Mouse (Mus musculus): ENCODE data around the gene Ephb1. TPM values are rescaled to one million over a fixed set of nuclear protein-coding genes. Genes with fewer than 3 reads are reported as not detected.

The Ephb1 gene
- polyA plus RNA-seq, 1 experiment from 2014 or later: 0.17 TPM

DNA sequence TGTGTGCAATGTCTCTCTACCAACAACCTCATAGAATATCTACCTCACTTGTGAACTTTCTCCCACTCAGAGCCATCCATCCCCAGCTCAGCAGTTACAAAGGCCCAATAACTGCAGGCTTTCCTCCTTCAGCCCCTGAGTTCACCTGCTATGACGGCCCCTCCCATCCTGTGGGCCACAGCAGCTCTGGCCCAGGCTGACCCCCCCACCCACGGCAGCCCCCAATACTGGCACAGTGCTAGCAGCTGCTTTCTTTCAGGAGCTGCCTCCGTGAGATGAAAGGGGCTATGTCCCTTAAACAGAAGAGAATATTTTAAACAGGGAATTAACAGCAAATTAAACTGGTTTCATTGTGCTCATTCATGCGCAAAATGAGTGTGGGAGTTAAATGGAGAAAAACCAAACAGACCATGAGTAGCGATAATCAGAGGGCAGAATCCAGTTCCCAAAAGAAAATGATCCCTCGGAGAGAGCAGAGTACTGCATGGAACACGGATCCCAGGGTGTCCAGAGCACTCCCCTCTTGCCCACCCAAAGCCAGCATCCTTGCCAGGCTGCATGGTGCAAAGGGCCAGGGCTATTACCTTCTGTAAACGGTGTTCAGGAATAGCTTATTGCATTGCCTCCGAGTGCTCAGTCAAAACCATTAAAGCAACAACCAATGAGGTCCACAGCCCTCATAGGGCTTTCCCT, 105.2 kb downstream of the Ephb1 start:
- DNase-seq (ENCODE audit: low spot score): no peak

DNA sequence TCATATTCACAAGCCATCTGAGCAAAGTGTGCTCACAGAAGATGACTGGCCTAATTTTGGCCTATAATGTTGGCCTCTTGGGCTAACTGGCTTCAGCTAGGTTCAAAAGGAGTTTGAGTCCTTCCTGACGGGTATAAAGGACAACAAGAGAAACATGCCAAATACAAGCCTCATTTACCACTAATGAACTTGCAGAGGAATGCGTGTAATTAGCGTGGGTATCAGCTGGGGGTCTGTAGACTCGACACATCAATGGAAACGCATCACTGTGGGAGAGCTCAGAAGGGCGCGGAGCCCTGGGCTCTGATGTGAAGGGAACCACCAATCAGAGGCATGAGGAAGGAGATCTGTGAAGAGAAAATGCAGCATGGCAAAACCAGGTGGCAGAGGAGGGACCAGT, 108.9 kb downstream of the Ephb1 start:
- no peak for DNase-seq (ENCODE audit: low spot score)

DNA sequence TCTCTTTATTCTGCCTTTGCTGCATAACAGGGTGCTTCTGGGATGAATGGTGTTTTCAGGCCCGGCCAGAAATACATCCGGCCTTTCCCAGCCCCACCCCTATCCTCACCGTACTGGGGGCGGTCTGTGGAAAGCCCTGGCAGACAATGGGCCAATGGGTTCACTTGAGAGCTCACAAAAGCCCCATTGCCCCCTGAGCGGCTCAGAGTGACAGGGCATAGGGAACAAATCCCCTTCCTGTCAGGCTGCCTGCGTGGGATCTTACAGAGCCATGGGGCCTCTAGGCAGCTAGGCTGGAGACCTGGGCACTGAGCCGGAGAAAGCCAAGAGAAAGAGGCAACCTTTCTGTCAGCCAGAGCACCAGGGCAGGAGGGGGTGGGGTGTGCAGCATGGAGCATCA, 111.2 kb downstream of the Ephb1 start:
- DNase-seq (ENCODE audit: low spot score): no peak

DNA sequence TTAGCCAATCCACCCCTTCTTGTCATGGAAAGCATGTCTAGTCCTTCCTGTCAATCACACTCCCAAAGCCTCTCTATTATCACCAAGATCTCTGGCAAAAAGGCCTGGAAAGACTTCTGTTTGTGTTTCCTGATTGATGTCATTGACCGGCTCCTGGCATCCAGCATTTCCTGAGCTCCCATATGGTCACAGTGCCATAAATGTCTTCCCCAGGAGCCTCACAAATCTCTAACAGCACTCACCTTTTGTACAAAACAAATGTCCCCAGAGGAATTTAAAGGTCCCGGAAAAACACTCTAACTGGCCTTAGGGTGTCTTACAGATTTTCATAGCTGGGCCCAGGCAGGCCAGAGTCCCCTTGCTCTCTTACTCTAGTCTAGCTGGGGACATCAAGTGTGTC, 112.9 kb downstream of the Ephb1 start:
- DNase-seq (ENCODE audit: low spot score): no peak

DNA sequence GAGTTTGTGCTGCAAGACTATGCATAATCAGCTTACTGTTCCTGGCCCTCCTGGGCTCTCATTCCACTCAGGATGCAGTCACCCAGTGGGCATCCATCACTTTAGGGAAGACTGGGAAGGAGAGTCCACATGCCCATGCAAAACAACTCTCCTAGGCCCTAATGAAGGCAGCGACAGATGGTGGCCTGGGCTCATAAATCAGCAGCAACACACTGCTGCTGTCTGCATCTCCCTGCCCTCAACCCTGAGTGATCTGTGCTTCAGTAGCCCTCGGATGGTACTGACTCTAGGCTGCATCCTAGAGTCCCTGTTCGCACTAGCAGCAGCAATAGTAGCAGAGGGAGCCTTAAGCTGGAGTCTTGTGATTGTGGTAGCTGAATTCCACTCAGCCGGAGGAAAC, 114.3 kb downstream of the Ephb1 start:
- no peak for DNase-seq (ENCODE audit: low spot score)

DNA sequence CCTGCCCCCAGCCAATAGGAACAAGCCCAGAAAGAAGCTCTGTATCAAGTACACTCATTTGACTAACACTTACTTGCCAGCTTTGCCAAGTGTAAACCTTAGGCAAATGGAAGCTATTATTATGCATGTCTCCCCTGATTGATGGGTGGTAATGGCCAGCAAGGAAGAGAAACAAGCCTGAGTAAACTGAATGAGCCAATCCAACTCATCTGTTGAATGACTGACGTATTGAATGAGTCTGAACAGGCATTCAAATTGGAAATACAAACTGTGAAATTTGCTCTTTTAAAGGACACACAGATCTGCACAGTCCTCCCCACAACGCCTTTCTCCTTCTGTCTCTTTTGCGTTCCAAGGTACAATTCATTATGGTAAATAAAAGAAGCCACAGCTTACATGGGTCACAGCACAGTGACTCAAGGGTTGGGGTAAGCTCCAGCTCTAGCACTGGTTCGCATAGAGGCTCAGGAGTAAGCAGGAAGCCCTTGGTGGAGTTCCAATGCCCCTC, 119.0 kb downstream of the Ephb1 start:
- DNase-seq (ENCODE audit: low spot score): no peak

DNA sequence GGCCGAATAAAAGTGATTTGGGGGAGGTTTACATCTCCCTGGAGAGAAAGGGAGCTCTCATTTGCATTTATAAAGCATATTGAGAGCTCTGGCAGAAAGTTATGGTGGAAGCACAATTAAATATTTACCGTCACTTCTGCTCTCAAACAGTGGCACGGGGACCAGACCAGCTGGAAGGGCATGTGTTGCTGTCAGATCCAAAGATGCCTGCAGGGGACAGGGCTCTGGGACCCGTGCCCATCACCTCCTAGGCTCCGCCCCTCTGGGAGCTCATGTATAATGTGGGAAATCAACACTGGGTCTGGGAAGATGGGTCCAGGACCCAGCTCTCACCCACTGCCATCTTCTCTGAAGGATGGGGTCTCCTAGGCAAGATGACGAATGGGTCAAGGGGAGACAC, 123.2 kb downstream of the Ephb1 start:
- no peak for DNase-seq (ENCODE audit: low spot score)

DNA sequence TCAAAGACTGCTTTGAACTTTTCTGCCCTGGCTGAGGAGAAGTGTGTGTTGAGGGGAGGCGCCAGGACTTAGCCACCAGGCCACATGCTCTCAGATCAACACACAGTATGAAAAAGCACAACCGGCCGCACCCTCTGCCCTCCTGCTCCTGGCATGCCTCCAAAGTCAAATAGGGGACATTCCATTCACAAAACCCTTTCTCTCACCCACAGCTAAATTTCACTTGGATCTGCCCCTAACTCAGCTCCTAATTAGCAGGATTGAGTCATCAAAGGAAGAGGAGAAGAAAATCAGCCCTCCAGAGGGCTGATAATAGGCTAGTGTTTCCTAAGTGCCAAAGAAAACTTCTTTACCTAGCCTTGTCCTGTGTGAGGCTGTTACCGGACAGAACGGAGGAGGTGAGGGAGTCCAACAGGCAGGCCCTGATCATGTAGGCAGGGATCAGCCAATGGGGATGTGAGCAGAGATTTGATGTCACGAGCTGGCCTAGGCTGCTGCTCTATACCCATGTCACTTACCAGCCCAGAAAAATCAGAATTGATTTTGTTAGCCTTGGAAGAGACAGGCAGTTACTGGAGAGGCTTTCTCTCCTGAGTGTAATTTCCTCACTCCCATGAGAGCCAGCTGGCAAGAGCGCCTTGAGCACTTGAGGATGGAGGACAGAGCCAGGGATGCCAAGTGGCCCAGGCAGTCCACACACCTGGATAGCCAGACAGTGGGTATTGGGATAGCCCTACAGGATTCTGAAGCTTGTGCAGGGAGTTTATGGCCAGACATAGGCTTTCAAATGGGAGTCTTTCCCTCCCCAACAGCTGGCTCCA, 137.5 kb downstream of the Ephb1 start:
- no peak for DNase-seq (ENCODE audit: low spot score)

DNA sequence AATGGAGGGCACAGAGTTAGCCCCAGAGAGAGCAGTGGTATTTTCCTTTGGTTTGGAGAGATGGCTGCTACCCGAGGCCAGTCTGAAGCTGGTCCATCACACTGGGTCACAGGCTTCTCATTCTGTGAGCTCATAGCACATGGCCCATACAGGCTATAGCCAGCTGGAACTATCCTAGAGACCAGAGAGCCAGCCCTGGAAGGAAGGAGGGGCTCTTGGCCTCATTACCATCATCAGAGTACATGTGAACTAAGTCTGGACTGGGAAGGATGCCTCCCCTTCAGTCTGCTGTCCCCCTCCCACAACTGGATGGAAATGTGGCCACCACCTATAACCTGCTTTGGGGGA, 142.5 kb downstream of the Ephb1 start:
- no peak for DNase-seq (ENCODE audit: low spot score)

DNA sequence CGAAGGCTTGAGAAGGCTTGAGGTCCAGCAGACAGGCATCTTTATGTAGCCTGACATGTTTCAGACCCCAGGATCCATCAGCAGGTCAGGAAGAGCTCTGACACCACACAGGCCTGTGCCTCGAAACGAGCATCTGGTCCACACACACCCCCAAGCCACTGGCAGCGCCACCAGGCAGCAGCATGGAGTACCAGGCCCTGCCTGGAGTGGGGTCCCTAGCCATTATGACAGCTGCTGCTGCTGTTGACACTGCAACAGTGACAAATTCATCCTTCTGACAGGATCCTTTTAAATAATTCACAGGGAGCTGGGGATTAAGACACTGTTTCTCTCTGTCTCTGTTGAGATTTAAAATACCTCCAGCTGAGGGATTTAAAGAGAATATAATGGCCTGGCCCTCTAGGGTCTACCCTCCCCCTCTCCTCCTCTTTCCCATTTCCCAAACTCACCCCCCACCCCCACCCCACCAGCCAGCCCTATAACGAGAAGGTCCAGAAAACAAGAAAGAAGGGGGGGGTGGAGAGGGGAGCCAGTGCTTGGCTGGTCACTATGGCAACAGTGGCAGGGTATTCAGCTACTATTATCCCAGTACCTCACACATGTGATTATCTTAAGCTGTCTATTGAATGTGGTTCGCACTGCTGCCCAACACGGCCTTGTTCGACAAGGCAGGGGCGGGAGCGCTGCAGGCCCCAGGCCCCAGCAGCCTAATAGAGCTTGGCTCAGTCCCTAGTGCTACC, 143.0 kb downstream of the Ephb1 start:
- DNase-seq (ENCODE audit: low spot score): no peak

DNA sequence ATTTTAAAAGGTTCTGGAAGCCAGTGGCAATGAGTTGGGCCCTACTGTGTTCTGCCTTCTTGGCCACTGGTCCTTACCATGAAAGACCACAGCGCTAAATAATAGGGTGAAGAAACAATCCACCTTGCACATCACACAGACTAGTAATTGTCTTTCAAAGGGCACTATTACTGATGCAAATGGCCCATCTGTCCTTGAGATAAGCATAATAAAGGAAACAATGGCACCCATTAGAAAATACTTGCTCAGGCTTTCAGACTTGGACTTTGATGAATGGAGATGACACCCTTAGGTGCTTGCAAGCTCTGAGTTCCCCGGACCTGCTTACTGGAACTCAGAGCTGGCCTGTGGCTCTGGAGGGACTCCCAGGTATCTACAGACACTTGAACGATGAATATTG, 149.0 kb downstream of the Ephb1 start:
- no peak for DNase-seq (ENCODE audit: low spot score)

DNA sequence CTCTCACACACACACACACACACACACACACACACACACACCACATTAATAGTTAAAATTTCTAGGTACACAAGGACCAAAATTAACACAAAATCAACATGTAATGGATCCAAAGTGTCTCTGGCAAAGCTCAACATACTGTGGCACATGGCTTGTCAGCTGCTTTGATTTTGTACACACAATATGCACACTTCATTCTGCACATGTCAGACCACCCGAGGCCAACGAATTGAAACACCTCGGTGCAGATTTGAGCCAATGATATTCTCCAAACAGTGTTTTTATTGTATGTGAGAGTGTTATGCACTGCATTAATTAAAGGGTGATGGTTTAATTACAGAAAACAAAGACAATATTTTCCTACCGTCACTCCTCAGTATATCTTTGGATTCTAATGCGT, 152.6 kb downstream of the Ephb1 start:
- DNase-seq (ENCODE audit: low spot score): no peak

DNA sequence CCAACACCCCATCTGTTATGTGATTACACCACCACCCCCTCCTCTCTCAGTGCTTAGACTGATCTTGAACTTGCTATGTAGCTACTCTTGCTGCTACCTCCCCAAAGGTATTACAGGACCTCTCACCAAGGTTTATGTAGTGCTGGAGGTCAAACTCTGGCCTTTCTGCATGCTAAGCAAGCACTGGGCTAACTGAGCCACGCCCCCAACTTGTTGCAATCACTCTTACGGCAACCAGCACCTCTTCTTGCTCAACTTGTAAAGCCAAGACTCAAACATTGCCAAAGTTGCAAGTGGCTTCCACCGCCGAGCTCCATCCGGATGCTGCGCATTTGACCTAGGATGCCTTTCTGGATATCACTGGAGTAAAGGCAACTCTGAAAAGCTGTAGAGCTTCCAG, 157.6 kb downstream of the Ephb1 start:
- no peak for DNase-seq (ENCODE audit: low spot score)

DNA sequence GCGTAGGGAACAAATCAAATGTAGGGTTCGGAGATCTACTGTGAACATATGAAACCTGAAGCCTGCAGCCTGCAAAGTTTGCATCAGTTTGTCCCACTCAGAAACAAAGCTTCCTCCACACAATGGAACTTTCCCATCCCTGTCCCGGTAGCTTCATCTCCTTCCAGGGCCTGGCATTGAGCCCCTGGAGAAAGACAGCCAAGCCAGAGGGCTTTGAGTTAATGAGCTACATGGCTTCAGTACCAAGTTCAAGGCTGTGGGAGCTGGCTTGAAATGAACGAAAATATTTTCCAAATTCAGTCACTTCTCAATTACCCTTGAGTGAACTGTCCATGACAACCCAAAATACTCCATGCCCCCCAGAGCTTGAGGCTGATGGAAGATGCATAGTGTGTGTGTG, 160.4 kb downstream of the Ephb1 start:
- no peak for DNase-seq (ENCODE audit: low spot score)

DNA sequence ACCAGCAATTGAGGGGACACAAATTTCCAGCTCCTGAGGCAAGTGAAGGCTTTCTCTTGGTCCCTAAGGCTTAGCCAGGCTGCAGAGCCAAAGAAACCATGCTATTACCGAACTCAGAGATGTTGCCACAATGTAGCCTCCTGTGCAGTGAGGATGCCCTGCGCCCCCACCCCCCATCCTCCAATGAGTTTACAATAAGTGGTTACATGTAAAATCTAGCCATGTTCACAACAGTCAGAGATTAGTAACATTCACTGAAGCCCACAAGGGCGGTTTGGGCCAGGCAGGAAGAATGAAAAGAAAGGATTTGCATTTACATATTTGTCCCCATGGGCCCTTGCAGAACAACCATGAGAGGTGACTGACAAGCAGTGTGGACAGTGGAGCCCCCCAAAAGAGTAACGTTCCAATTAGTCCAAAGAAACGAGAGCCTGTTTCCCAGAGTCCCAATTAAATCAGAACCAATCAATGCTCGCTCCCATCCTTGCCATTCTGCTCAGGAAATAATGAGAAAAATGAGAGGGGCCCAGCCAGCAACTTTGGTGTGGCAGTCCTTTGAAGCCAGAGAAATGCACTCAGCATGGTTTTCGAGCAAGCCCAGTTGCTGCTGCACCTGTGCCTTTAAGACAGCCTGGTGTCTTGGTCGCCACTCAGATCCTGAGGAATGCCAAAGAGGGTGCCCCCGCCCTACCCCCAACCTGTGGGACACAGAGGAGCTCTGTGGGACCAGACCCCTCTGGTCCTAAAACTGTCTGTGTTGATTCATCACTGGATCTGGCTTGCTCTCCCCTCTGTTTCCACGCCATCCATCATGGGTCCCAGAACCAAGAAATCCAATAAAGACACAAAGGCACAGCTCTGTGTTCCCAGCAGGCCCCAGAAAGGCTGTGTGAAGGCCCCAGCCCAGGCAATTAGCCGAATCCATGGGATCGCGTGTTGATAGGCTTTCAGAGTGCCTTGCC, 161.5 kb downstream of the Ephb1 start:
- DNase-seq (ENCODE audit: low spot score): no peak

DNA sequence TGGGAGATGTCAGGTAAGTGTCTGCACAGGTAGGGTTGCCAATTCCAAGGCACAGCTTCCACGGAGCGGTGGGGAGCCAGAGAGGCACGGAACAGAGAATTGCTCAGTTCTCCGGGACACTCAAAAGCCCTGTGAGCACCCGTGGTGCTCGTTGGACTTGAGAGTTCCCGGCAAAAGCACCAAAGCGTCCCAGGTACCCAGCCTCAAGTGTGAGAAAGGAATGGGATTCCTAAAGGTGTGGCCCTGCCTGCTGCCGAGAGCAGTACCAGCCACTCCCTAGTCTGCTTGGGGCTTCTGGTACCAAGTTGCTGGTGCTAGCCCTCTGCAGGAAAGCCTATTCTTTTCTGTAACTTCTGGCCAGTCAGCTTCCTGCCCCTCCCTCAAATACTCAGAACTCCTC, 164.4 kb downstream of the Ephb1 start:
- DNase-seq (ENCODE audit: low spot score): no peak

DNA sequence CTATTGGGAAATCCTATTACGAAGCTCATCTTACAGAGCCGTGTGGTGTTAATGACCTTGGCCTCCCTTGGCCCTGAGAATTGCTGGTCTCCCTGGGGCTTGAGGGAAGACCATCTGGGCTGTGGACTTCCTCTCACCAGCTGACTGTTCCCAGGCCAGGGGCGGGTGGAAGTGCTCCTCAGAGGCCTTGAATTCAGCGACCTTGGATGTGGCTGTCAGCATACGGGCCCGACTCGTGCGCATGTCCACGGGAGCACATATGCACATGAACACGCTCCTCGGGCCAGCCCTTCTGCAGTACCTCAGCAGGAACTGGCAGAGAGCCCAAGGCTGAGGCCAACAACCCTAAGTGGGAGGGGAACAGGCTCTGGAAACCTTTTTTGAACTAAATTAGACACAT, 165.1 kb downstream of the Ephb1 start:
- no peak for DNase-seq (ENCODE audit: low spot score)

DNA sequence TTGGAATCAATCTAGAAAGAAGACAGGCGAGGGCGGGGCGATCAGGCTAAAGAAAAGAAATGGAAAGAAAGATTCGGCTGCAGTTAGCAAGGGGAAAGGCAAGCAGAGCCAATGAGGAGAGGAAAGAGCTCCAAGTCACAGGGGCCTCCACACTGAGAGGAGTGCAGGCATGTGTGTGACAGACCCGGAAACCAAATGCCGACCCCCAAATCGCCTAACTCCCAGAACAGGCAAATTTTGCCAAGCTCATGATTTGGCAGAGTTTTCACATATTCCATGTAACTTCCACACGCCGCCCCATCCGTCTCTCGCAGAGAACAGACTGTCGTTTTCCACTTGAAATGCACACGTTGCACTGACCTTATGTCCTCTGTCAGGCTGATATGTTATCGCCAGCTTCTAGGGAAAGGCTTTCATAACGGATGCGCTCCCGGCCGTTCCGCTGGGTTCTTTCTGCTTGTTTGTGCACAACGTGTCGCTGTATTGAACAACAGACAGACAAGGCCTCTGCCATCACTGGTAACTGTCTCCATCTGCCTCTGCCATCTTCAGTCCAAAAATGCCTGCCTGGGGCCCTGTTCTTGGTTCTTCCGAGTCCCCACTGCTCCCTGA, 170.7 kb downstream of the Ephb1 start:
- DNase-seq (ENCODE audit: low spot score): no peak

DNA sequence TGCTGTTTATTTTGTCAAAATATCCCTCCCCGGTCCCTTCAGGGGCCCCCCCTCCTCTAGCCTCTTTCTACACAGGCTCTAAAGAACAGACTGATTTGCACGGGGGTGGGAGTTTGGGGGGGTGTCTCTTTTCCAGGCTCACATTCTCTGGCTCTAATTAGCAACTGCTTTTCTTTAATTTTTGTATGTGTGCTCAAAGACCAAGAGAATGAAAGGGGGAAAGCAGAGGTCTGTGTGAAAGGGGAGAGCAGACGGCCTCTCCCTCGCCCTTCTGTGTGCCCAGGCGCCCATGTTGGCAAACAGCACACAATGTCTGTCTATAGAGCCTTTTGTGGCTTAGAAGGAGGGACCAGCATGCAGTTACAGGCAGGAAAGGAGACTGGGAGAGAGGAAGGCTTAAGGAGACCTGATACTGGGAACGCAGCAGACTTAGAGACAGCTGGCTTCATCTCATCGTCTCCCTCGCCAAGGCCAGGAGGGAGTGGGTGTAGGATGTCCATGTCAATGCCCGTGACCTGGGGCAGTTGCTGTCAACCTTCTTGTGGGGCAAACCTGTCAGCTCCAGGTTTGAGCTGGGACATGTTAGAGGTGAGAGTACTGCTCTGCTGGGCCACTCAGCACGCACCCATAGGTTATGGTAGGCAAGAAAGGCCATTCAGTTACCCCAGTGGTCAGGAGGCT, 172.5 kb downstream of the Ephb1 start:
- no peak for DNase-seq (ENCODE audit: low spot score)

DNA sequence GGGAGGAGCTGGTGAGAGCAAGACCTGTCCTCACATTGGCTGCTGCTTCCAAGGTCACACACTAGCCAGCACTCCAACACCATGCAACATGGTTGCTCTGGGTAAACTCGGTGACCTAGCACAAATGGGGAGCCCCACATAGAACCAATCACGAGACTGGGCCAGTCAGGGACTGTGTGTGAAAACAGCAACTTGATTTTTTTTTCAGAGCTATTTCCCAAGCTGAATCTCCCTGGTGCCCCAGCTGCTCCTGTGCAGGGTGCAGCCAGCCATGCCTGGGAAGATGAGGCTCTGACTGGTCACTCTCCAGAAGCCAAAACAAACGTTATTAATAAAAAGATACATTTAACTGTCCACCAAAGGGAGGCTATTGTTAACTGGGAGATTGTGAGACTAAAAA, 173.2 kb downstream of the Ephb1 start:
- no peak for DNase-seq (ENCODE audit: low spot score)
